Mouse (Mus musculus) right cerebral cortex, postnatal 10 days (tissue): ENCODE measurements at regions not wholly inside any gene's neighbourhood (a gene's known extent, or its start where the extent isn't known, plus 50 kb on each side); places are given as distances from the start of the nearest gene placed in this dataset.

Source experiments
- DNase-seq, 2 experiments: peaks; one replicate each; pipeline ENCODE4 v3.0.0; 2021; ENCODE audit warnings: low spot score in 2 of 2

- DNase-seq: no peak
Measured at GRCm38 (mm10) chr12:49449396-49449795, 64.4 kb downstream of the Gm43517 start.

- DNase-seq: no peak
Measured at GRCm38 (mm10) chr12:49468059-49468458, 83.1 kb downstream of the Gm43517 start.

DNA sequence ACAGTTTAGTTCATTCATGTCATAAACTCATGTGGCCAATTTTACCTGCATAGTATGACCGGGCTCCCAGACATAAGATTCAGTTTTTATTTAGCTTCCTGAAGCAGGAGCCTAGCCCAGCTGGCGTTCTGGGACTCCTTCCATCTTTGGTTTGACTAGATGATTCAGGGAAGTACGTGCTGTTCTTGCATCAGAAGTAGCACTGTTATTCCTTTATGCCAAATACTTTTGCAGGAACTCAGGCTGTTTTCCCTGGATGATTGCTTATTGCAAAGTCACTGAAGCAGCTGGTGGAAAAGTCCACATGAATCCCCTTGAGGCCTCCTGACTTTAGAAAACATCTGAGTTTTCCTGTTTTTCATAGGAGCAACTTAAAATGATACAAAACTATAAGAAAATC lies 88.4 kb downstream of the Gm43517 start:
- DNase-seq: peak; percentile 78 to 83

GRCm38 (mm10) chr12:49480656-49481055 lies 95.7 kb downstream of the Gm43517 start:
- peak; percentile 24 to 40 for DNase-seq

DNA sequence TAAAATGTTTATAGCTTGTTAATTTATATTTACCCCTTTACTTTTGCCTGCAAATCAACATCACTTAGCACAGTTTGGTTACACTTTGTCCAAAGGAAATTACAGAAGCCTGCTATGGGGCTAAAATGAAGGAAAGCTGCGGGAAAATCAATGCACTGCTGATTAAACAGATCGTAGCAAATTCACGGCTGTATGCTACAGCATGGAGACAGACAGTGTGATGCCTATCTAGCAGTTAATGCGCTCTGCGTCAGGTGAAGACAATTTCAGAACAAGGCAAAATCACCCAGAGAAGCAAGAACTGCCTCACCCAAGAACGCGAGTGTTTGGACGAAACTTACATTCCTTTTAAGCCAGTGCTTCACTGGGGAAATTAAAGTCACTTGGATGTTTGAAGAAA lies 96.2 kb downstream of the Gm43517 start:
- DNase-seq: peak; percentile 23 to 24

DNA sequence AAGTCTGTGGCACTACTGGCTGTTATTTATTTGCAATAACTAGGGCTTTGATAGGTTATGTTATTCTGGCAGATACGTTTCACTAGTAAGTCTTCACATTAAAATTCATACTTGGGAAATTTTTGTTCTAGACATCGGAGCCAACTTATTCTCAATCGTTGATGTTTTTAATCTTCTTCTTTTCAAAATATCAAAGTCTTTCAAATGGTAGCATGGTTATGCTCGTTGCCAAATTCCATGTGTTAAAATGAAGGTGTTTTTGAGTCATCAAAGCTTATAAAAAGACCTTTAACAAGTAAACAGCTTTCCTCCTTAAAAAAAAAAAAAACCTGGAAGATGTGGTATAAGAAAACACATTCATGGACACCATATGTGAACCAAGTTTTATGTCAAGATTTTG lies 97.4 kb downstream of the Gm43517 start:
- DNase-seq: no peak

- peak; percentile 20 to 31 for DNase-seq
Measured at GRCm38 (mm10) chr12:49484070-49484770, 99.2 kb downstream of the Gm43517 start.

DNA sequence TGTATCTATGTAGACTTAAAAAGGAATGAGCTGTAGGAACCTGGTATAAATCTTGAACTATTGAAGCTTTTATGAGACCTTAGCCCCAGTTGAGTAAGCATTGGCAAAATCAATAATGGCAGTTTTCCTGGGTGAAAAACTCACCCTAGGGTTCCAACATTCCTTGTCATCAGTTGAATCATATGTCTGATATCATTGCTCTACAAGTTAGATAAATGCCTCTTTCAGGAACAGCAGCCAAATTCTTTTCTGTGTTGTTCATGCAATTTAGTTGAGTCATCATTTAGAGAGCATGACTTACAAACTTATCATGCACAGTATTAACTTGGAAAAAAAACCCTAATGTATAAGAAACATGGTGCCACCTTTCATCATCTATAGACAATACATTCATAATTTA lies 128.2 kb downstream of the Gm43517 start:
- no peak for DNase-seq

DNA sequence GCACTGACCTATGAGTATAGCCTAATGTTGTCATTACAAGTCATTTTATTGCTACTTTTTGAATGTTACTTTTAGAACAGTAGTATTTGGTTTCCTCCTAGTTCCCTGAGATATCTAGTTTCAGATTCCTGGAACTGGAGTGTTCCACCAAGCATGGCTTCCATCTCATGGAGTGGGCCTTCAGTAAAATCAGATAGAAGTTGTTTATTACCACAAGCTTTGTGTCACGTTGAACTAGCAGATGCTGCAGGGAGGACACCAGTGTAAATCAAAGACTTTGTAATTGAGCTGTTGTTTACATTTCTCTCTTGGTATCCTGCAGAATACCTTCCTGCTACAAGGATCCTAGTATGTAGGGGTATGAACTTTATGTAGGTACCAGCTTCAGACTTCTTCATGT lies 129.6 kb downstream of the Gm43517 start:
- DNase-seq: no peak
